Mouse (Mus musculus): Measurements from ENCODE around the gene Diablo. TPM values are rescaled to one million over a fixed set of nuclear protein-coding genes. Genes with fewer than 3 reads are reported as not detected.

Diablo gene
- polyA plus RNA-seq, 1 experiment from 2014 or later = 70.8 TPM

DNA sequence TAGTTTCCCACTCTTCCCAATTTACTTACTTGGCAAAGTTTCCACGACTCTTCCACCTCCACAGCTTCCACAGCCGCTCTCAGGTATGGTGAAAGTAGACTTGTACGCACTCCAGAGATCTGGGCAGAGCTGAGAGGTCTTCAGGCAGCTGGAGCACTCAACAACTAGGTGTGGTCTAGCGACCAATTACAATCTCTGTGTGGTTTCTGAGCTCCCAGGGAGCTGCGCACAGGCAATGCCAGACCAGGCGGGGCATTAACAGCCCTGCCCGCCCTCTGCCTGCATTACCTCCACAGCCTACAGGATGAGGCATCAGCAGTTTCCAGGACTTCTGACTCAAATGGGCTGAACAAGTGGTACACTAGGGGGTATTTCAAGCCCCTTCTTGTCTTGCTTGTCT, 1.3 kb upstream of the Diablo start, which contains the start of gene Gm49027:
Gene Gm49027 (minus strand): TSS at position 208 of the 400 bp plus-strand sequence.
- Histone ChIP-seq H3K4me3 (ENCODE audit: low read depth, low read length) (peak within 1 kb of the TSS; percentile 94), H3K9me3 (ENCODE audit: control insufficient read depth, low read length) (no peaks in the 10 kb centered on the region), H3K27me3 (ENCODE audit: control insufficient read depth, insufficient read depth, low read length) (no peaks in the 10 kb centered on the region), H3K4me1 (replicated peaks; ENCODE audit: control insufficient read depth, insufficient read depth) (0 out of 2 replicates have a peak, but pooled peaks cover 5% of the 10 kb centered on the region), H3K36me3 (ENCODE audit: control insufficient read depth, insufficient read depth, low read length) (0 out of 2 replicates have a peak, but pooled peaks cover 6% of the 10 kb centered on the region), H3K9ac (ENCODE audit: low read length) (no peak within 1 kb of the TSS), H3K4me2 (replicated peaks; ENCODE audit: low read depth) (peak within 1 kb of the TSS; percentile 99), H3K27ac (replicated peaks) (no peak within 1 kb of the TSS)
- no peak for ATAC-seq (ENCODE audit: low FRiP score, low TSS enrichment)
- TF ChIP-seq EP300 (optimal IDR thresholded peaks at IDR 0.05) (no peak), CTCF (IDR thresholded peaks at IDR 0.05; ENCODE audit: low read depth) (no peak)
- 86% methylated on average over 7 of the region's 7 CpGs for WGBS
- no peak for DNase-seq (ENCODE audit: low spot score)

DNA sequence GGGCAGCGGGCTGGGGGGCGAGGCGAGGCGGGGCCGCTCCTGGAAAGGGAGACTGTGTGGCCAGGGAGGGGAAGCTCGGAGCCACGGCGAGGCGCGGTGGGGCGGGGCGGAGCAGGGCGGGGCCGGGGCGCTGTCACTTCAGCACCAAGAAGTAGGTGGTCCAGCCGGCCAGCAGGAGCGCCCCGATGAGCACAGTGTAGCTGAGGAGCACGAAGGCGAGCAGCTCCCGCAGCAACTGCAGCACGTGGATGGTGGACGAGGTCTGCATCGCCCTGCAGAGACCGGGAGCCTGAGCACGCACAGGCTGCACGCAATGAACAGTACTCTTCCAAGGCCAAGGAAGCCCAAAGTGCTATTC, 396 bp upstream of the Diablo start:
- no peaks in the 10 kb centered on the region for H3K27me3 ChIP-seq (ENCODE audit: control insufficient read depth, insufficient read depth, low read length)
- H3K4me3 ChIP-seq (ENCODE audit: low read depth, low read length) = peak overlapping the region; percentile 94
- H3K4me2 ChIP-seq (replicated peaks; ENCODE audit: low read depth) = peak overlapping the region; percentile 99
- no peak for TF ChIP-seq EP300 (optimal IDR thresholded peaks at IDR 0.05)
- TF ChIP-seq CTCF (IDR thresholded peaks at IDR 0.05; ENCODE audit: low read depth) = peak; percentile 43
- H3K9me3 ChIP-seq (ENCODE audit: control insufficient read depth, low read length) = no peaks in the 10 kb centered on the region
- no peak overlapping the region for H3K27ac ChIP-seq (replicated peaks)
- 0 out of 2 replicates have a peak, but pooled peaks cover 5% of the 10 kb centered on the region for H3K4me1 ChIP-seq (replicated peaks; ENCODE audit: control insufficient read depth, insufficient read depth)
- H3K36me3 ChIP-seq (ENCODE audit: control insufficient read depth, insufficient read depth, low read length) = 0 out of 2 replicates have a peak, but pooled peaks cover 3% of the 10 kb centered on the region
- H3K9ac ChIP-seq (ENCODE audit: low read length) = no peak overlapping the region
- 3% methylated on average over 23 of the region's 27 CpGs for WGBS
- DNase-seq (ENCODE audit: low spot score) (no peak), ATAC-seq (ENCODE audit: low FRiP score, low TSS enrichment) (peak; percentile 95)

DNA sequence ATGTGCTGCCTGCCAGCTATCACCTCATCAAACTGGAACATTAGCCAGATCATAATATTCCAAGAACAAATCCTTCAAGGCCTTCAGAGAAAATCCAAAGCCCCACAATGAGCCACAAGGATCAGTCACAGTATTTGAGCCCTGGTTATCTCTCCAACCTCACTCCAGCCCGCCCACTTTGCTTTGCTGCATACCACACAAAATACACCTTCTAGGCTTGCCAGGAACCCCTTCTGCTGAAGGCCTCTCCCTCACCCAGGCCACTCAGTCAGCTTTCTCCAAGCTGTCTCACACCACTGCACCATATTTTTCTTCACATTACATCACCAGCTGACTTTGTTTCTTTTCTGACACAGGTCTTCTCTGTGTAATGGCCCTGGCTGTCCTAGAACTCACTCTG, 1.8 kb downstream of the Diablo start:
- ATAC-seq (ENCODE audit: low FRiP score, low TSS enrichment) (no peak), DNase-seq (ENCODE audit: low spot score) (no peak)
- Histone ChIP-seq H3K4me3 (ENCODE audit: low read depth, low read length) (no peak overlapping the region), H3K9me3 (ENCODE audit: control insufficient read depth, low read length) (no peaks in the 10 kb centered on the region), H3K4me1 (replicated peaks; ENCODE audit: control insufficient read depth, insufficient read depth) (0 out of 2 replicates have a peak, but pooled peaks cover 5% of the 10 kb centered on the region), H3K27ac (replicated peaks) (no peak overlapping the region), H3K27me3 (ENCODE audit: control insufficient read depth, insufficient read depth, low read length) (no peaks in the 10 kb centered on the region), H3K9ac (ENCODE audit: low read length) (no peak overlapping the region), H3K36me3 (ENCODE audit: control insufficient read depth, insufficient read depth, low read length) (peaks cover 6% of the 10 kb centered on the region; the same call in 1 of the 2 replicates), H3K4me2 (replicated peaks; ENCODE audit: low read depth) (no peak overlapping the region)
- 95% methylated on average over 1 of the region's 1 CpGs for WGBS
- TF ChIP-seq CTCF (IDR thresholded peaks at IDR 0.05; ENCODE audit: low read depth) (no peak), EP300 (optimal IDR thresholded peaks at IDR 0.05) (no peak)

DNA sequence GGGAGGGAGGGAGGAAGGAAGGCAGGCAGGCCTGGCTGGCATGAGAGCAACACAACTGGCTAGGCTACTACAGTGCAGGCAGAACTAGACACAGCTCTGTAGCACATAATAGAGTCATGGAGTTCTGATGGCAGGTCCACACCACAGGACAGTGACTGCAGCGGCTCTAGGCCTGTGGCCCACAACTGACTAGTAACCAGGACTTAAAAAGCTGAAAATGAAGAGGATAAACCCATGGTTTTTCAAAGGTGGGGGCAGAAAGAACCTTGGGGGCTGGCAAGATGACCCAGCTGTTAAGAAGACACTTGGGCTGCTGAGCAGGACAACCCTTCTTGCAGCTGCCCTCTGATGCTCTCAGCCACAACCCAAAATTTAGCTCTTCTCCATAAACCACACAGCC, 2.4 kb downstream of the Diablo start:
- Histone ChIP-seq H3K27me3 (ENCODE audit: control insufficient read depth, insufficient read depth, low read length) (no peaks in the 10 kb centered on the region), H3K9me3 (ENCODE audit: control insufficient read depth, low read length) (no peaks in the 10 kb centered on the region), H3K36me3 (ENCODE audit: control insufficient read depth, insufficient read depth, low read length) (peaks cover 6% of the 10 kb centered on the region; the same call in 1 of the 2 replicates), H3K4me3 (ENCODE audit: low read depth, low read length) (no peak overlapping the region), H3K4me1 (replicated peaks; ENCODE audit: control insufficient read depth, insufficient read depth) (0 out of 2 replicates have a peak, but pooled peaks cover 5% of the 10 kb centered on the region), H3K9ac (ENCODE audit: low read length) (no peak overlapping the region), H3K27ac (replicated peaks) (no peak overlapping the region), H3K4me2 (replicated peaks; ENCODE audit: low read depth) (no peak overlapping the region)
- WGBS = 92% methylated on average over 1 of the region's 1 CpGs
- no peak for TF ChIP-seq EP300 (optimal IDR thresholded peaks at IDR 0.05)
- TF ChIP-seq CTCF (IDR thresholded peaks at IDR 0.05; ENCODE audit: low read depth) = no peak
- DNase-seq (ENCODE audit: low spot score) (no peak), ATAC-seq (ENCODE audit: low FRiP score, low TSS enrichment) (no peak)

DNA sequence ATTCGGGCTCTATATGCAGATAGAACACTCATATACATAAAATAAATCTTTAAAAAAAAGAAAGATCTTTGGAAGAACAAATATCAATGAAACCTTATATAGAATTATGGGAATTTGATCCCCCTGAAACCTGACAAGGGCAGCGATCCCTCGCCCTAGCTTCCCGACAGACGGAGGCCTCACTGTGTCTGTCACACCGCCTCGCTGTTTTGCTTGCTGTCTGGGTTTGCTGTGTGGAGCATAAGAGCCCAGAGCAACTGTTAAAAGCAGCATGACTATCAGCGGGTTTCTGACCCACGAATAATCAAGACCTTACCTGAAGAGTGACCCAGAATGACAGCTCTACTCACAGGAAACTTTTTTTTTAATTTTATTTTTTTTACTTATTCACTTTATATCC, 3.3 kb downstream of the Diablo start:
- Histone ChIP-seq H3K9ac (ENCODE audit: low read length) (no peak overlapping the region), H3K4me2 (replicated peaks; ENCODE audit: low read depth) (no peak overlapping the region), H3K36me3 (ENCODE audit: control insufficient read depth, insufficient read depth, low read length) (peaks cover 7% of the 10 kb centered on the region; the same call in 1 of the 2 replicates), H3K4me3 (ENCODE audit: low read depth, low read length) (no peak overlapping the region), H3K9me3 (ENCODE audit: control insufficient read depth, low read length) (no peaks in the 10 kb centered on the region), H3K4me1 (replicated peaks; ENCODE audit: control insufficient read depth, insufficient read depth) (0 out of 2 replicates have a peak, but pooled peaks cover 5% of the 10 kb centered on the region), H3K27ac (replicated peaks) (no peak overlapping the region), H3K27me3 (ENCODE audit: control insufficient read depth, insufficient read depth, low read length) (no peaks in the 10 kb centered on the region)
- DNase-seq (ENCODE audit: low spot score) (no peak), ATAC-seq (ENCODE audit: low FRiP score, low TSS enrichment) (no peak)
- TF ChIP-seq EP300 (optimal IDR thresholded peaks at IDR 0.05) (no peak), CTCF (IDR thresholded peaks at IDR 0.05; ENCODE audit: low read depth) (no peak)
- 86% methylated on average over 9 of the region's 9 CpGs for WGBS

DNA sequence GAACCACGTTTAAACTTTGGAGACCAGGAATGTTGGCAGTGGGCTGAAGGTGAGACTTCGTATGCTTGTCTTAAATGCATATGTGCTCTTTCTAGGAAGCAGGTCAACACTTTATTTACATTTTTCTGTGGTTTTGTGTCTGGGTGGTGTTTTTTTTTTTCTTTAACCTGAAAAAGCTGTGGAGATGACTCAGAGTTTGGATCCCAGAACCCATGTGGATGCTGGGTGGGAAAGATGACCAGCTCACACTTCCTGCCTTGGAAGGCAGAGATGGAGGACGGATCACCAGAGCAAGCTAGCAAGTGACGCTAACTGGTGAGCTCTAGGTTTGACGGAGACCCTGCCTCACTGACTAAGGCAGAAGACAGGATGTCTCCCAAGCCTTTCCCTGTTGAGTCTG, 9.1 kb downstream of the Diablo start:
- H3K4me3 ChIP-seq (ENCODE audit: low read depth, low read length) = no peak overlapping the region
- no peaks in the 10 kb centered on the region for H3K4me1 ChIP-seq (replicated peaks; ENCODE audit: control insufficient read depth, insufficient read depth)
- WGBS = 85% methylated on average over 5 of the region's 5 CpGs
- TF ChIP-seq EP300 (optimal IDR thresholded peaks at IDR 0.05) = no peak
- no peak for TF ChIP-seq CTCF (IDR thresholded peaks at IDR 0.05; ENCODE audit: low read depth)
- H3K27ac ChIP-seq (replicated peaks) = no peak overlapping the region
- no peak overlapping the region for H3K9ac ChIP-seq (ENCODE audit: low read length)
- no peak overlapping the region for H3K4me2 ChIP-seq (replicated peaks; ENCODE audit: low read depth)
- peaks cover 11% of the 10 kb centered on the region; the same call in 1 of the 2 replicates for H3K36me3 ChIP-seq (ENCODE audit: control insufficient read depth, insufficient read depth, low read length)
- ATAC-seq (ENCODE audit: low FRiP score, low TSS enrichment) = no peak
- no peaks in the 10 kb centered on the region for H3K9me3 ChIP-seq (ENCODE audit: control insufficient read depth, low read length)
- DNase-seq (ENCODE audit: low spot score) = no peak
- H3K27me3 ChIP-seq (ENCODE audit: control insufficient read depth, insufficient read depth, low read length) = no peaks in the 10 kb centered on the region
